Mouse (Mus musculus): Measurements from ENCODE around the gene Zdhhc16. TPM values are rescaled to one million over a fixed set of nuclear protein-coding genes. Genes with fewer than 3 reads are reported as not detected.
"Not testable (repeated sequence)": the region's sequence is repeated elsewhere in the genome, so short reads cannot be mapped to it uniquely, and the experiment has no call there.

Gene Zdhhc16
- polyA plus RNA-seq, 1 experiment from 2014 or later, result 87.9 TPM

GRCm38 (mm10) chr19:41913774-41914591, 19.3 kb upstream of the Zdhhc16 start:
- ChIA-PET POLR2A (interaction anchor here (0.9 to 1.2 kb wide), 3 partner anchors 17 to 38 kb away, joined by 3 read pairs; no protein-coding TSS in a partner anchor), CTCF (interaction anchor here (0.6 to 1.4 kb wide), 6 partner anchors 8 to 596 kb away, joined by 3 to 8 read pairs (median 4); no protein-coding TSS in a partner anchor)
- TF ChIP-seq CTCF (IDR thresholded peaks at IDR 0.05), result no peak
- H3K27me3 ChIP-seq, result no peaks in the 10 kb centered on the region
- no peak for DNase-seq (ENCODE audit: low read depth, low spot score)
- in situ Hi-C loops (cut with MboI; ENCODE audit: low pct_unique_long_range_greater_than_20kb), result no loop called here
- ATAC-seq, result no peak

- DNase-seq (ENCODE audit: low read depth, low spot score); in situ Hi-C loops (cut with MboI; ENCODE audit: low pct_unique_long_range_greater_than_20kb); H3K27me3 ChIP-seq; ATAC-seq: not testable (repeated sequence)
- peak; percentile 53 for TF ChIP-seq CTCF (IDR thresholded peaks at IDR 0.05)
- CTCF ChIA-PET, result interaction anchor here (1.1 kb wide), 2 partner anchors 15 to 18 kb away, joined by 3 to 4 read pairs; no protein-coding TSS in a partner anchor
- POLR2A ChIA-PET, result interaction anchor here (1.0 kb wide), 1 partner anchor 17 kb away, joined by 3 read pairs; no protein-coding TSS in a partner anchor
Measured at GRCm38 (mm10) chr19:41914592-41914882, 18.7 kb upstream of the Zdhhc16 start.

- TF ChIP-seq CTCF (IDR thresholded peaks at IDR 0.05), result no peak
- H3K27me3 ChIP-seq, result no peaks in the 10 kb centered on the region
- POLR2A ChIA-PET, result no interaction called here
- no peak for DNase-seq (ENCODE audit: low read depth, low spot score)
- in situ Hi-C loops (cut with MboI; ENCODE audit: low pct_unique_long_range_greater_than_20kb), result no loop called here
- CTCF ChIA-PET, result no interaction called here
- ATAC-seq, result no peak
Measured at GRCm38 (mm10) chr19:41915294-41915693, 18.0 kb upstream of the Zdhhc16 start.

- no peaks in the 10 kb centered on the region for H3K27me3 ChIP-seq
- in situ Hi-C loops (cut with MboI; ENCODE audit: low pct_unique_long_range_greater_than_20kb), result no loop called here
- DNase-seq (ENCODE audit: low read depth, low spot score) (no peak), ATAC-seq (no peak)
- no peak for TF ChIP-seq CTCF (IDR thresholded peaks at IDR 0.05)
- POLR2A ChIA-PET, result no interaction called here
- CTCF ChIA-PET, result no interaction called here
Measured at GRCm38 (mm10) chr19:41916853-41917252, 16.4 kb upstream of the Zdhhc16 start.

- ATAC-seq (no peak), DNase-seq (ENCODE audit: low read depth, low spot score) (no peak)
- in situ Hi-C loops (cut with MboI; ENCODE audit: low pct_unique_long_range_greater_than_20kb), result no loop called here
- POLR2A ChIA-PET, result interaction anchor here (0.6 to 1.3 kb wide), 3 partner anchors 8 to 24 kb away, joined by 3 to 6 read pairs (median 5); partner anchors contain the start of genes Exosc1 and Zdhhc16
- TF ChIP-seq CTCF (IDR thresholded peaks at IDR 0.05), result no peak
- CTCF ChIA-PET, result interaction anchor here (1.3 kb wide), 1 partner anchor 14 kb away, joined by 4 read pairs; the partner anchor contains the start of genes Exosc1 and Zdhhc16
- no peaks in the 10 kb centered on the region for H3K27me3 ChIP-seq
Measured at GRCm38 (mm10) chr19:41919471-41919870, 13.8 kb upstream of the Zdhhc16 start.

- CTCF ChIA-PET, result interaction anchor here (1.3 kb wide), 1 partner anchor 13 kb away, joined by 4 read pairs; the partner anchor contains the start of genes Exosc1 and Zdhhc16
- ATAC-seq, result no peak
- POLR2A ChIA-PET, result interaction anchor here (0.9 to 1.3 kb wide), 3 partner anchors 11 to 70 kb away, joined by 3 to 5 read pairs (median 3); partner anchors contain the start of genes Exosc1 and Zdhhc16
Measured at GRCm38 (mm10) chr19:41920412-41921067, 12.7 kb upstream of the Zdhhc16 start.

DNA sequence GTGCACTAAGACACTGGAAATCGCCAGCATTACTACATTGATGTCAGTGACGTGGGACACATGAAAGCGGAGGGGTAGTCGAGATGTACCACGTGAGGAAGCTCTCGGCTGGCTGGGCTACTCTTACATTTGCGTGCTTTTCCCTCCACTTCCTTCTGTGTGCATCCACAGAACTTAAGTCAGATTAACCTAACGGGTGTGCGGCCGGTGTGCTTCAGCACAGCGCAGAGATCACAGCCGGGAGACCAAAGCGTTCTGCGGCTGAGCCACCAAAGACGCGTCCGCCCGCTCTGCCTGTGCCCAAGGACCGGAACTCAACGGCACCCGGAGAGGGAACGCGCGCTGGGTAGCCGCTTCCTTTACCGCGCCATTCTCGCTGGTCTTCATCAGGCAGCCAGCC, 594 bp upstream of the Zdhhc16 start:
- POLR2A ChIA-PET, result interaction anchor here (0.7 to 2.6 kb wide), 5 partner anchors 13 to 37 kb away, joined by 3 to 7 read pairs (median 5); partner anchors contain the start of gene Pgam1
- TF ChIP-seq CTCF (IDR thresholded peaks at IDR 0.05), result no peak
- DNase-seq (ENCODE audit: low read depth, low spot score), result no peak
- in situ Hi-C loops (cut with MboI; ENCODE audit: low pct_unique_long_range_greater_than_20kb), result no loop called here
- CTCF ChIA-PET, result interaction anchor here (1.1 to 2.2 kb wide), 5 partner anchors 9 to 94 kb away, joined by 3 to 6 read pairs (median 4); no protein-coding TSS in a partner anchor
- peak; percentile 11 for ATAC-seq
- no peaks in the 10 kb centered on the region for H3K27me3 ChIP-seq

More at GRCm38 (mm10) chr19:41920412-41921067, 12.7 kb upstream of the Zdhhc16 start:
- no peak for TF ChIP-seq CTCF (IDR thresholded peaks at IDR 0.05)
- H3K27me3 ChIP-seq, result no peaks in the 10 kb centered on the region
- no peak for DNase-seq (ENCODE audit: low read depth, low spot score)
- in situ Hi-C loops (cut with MboI; ENCODE audit: low pct_unique_long_range_greater_than_20kb), result no loop called here

GRCm38 (mm10) chr19:41934124-41934523, 844 bp downstream of the Zdhhc16 start:
- no peak for TF ChIP-seq CTCF (IDR thresholded peaks at IDR 0.05)
- POLR2A ChIA-PET, result interaction anchor here (0.9 to 2.6 kb wide), 5 partner anchors 11 to 35 kb away, joined by 3 to 5 read pairs (median 4); no protein-coding TSS in a partner anchor

GRCm38 (mm10) chr19:41935921-41936320, 2.6 kb downstream of the Zdhhc16 start:
- ChIA-PET POLR2A (no interaction called here), CTCF (no interaction called here)
- ATAC-seq, result no peak
- in situ Hi-C loops (cut with MboI; ENCODE audit: low pct_unique_long_range_greater_than_20kb), result no loop called here
- TF ChIP-seq CTCF (IDR thresholded peaks at IDR 0.05), result no peak
- DNase-seq (ENCODE audit: low read depth, low spot score), result peak; percentile 63
- no peaks in the 10 kb centered on the region for H3K27me3 ChIP-seq

More at GRCm38 (mm10) chr19:41934124-41934523, 844 bp downstream of the Zdhhc16 start:
- ATAC-seq, result no peak
- no peak for DNase-seq (ENCODE audit: low read depth, low spot score)
- H3K27me3 ChIP-seq, result no peaks in the 10 kb centered on the region
- in situ Hi-C loops (cut with MboI; ENCODE audit: low pct_unique_long_range_greater_than_20kb), result no loop called here
- CTCF ChIA-PET, result interaction anchor here (0.9 to 2.2 kb wide), 7 partner anchors 11 to 36 kb away, joined by 3 to 6 read pairs (median 3); no protein-coding TSS in a partner anchor

- ChIA-PET CTCF (interaction anchor here (2.0 kb wide), 1 partner anchor 15 kb away, joined by 4 read pairs; no protein-coding TSS in a partner anchor), POLR2A (interaction anchor here (1.7 kb wide), 1 partner anchor 79 kb away, joined by 3 read pairs; no protein-coding TSS in a partner anchor)
- in situ Hi-C loops (cut with MboI; ENCODE audit: low pct_unique_long_range_greater_than_20kb), result no loop called here
- H3K27me3 ChIP-seq, result no peaks in the 10 kb centered on the region
- TF ChIP-seq CTCF (IDR thresholded peaks at IDR 0.05), result no peak
- no peak for DNase-seq (ENCODE audit: low read depth, low spot score)
- no peak for ATAC-seq
Measured at GRCm38 (mm10) chr19:41938539-41938938, 5.3 kb downstream of the Zdhhc16 start.

Measured in Patski (cell line).